Mouse (Mus musculus): Measurements from ENCODE around the gene Rgs3.

GRCm38 (mm10) chr4:62731531-62732063 lies 171.9 kb downstream of the Rgs3 start:
- no peak for TF ChIP-seq GATA1 (IDR thresholded peaks at IDR 0.05; ENCODE audit: borderline replicate concordance, low read length)
- TF ChIP-seq FLI1 (IDR thresholded peaks at IDR 0.05; ENCODE audit: low read length), result no peak
